Mouse (Mus musculus): ENCODE measurements at regions not wholly inside any gene's neighbourhood (a gene's known extent, or its start where the extent isn't known, plus 50 kb on each side); places are given as distances from the start of the nearest gene placed in this dataset.

- DNase-seq (ENCODE audit: low spot score in 2 of 2), result no peak
Observed at GRCm38 (mm10) chr10:67339371-67339929, 54.3 kb upstream of the Nrbf2 start.

GRCm38 (mm10) chr10:67344722-67345121 lies 59.6 kb upstream of the Nrbf2 start:
- no peak for DNase-seq (ENCODE audit: low spot score in 2 of 2)

GRCm38 (mm10) chr10:67350956-67351355 lies 65.9 kb upstream of the Nrbf2 start:
- no peak for DNase-seq (ENCODE audit: low spot score in 2 of 2)

- peak; percentile 19 to 64 for DNase-seq (ENCODE audit: low spot score in 2 of 2)
Observed at GRCm38 (mm10) chr10:67360793-67361192, 75.7 kb upstream of the Nrbf2 start.

DNA sequence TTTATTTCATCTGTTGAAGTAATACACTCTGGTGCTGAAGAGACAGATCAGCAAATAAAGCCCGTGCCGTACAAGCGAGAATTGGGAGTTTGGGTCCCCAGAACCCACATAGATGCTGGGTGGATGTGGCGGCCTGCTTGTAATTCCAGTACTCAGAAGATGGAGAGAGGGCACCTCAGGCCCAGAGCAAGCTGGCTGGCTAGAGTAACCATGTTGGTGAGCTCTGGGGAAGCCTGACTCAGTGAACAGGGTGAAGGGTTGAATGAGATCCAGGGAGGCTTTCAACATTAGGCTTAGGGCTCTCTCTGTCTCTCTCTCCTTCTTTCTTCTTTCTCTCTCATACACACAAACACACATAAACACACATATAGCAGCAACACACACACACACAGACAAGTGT lies 76.2 kb upstream of the Nrbf2 start:
- no peak for DNase-seq (ENCODE audit: low spot score in 2 of 2)

- DNase-seq (ENCODE audit: low spot score in 2 of 2), result no peak
Observed at GRCm38 (mm10) chr10:67364595-67364994, 79.5 kb upstream of the Nrbf2 start.

- DNase-seq (ENCODE audit: low spot score in 2 of 2), result no peak
Observed at GRCm38 (mm10) chr10:67365158-67365557, 80.1 kb upstream of the Nrbf2 start.

DNA sequence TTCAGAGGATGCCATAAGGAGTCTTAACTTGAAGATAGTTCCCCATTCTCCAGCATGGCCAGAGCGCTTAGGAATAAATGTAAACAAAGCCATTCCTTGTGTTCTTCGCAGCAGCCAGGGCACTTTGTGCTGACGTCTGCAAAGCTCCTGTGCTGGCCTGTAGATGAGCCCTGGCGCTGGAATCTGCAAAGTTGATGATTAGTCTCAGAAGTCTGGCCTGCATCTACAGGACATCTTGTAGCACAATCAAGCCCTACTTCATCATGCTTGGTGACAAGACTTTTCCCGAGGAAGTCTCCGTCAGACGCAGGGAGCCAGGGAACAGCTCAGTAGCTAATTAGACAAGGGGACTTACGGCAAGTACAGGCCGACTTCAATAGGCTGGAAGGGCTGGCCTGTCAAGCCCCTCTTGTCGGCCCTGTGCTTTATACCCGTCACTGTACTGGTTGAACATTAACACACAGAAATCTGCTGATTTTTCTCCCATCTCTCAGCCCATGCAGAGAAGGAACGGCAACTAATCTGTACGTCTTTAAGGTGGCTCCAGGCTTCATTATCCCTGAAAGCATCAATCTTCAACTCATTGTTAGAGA lies 87.6 kb upstream of the Nrbf2 start:
- no peak for DNase-seq (ENCODE audit: low spot score in 2 of 2)

DNA sequence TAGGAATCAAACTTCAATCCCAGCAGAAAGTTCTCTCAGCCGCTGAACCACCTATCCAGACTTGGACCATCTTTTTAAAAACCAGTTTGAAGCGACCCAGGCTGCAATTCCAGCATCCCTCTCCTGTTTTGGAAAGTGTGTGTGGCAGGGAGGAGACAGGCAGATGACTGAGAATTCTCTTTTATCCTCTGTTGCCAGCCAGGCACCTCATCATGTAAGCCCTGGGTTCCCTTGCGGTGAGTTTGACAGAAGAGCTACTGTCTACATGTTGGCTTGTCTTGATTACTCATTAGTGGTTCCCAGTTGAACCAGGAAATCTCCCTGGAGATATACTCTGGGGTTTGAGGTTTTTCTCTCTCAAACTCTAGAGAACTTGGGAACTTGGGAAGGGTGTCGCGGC lies 91.5 kb upstream of the Nrbf2 start:
- DNase-seq (ENCODE audit: low spot score in 2 of 2), result no peak

- no peak for DNase-seq (ENCODE audit: low spot score in 2 of 2)
Observed at GRCm38 (mm10) chr10:67377643-67378223, 92.6 kb upstream of the Nrbf2 start.

DNA sequence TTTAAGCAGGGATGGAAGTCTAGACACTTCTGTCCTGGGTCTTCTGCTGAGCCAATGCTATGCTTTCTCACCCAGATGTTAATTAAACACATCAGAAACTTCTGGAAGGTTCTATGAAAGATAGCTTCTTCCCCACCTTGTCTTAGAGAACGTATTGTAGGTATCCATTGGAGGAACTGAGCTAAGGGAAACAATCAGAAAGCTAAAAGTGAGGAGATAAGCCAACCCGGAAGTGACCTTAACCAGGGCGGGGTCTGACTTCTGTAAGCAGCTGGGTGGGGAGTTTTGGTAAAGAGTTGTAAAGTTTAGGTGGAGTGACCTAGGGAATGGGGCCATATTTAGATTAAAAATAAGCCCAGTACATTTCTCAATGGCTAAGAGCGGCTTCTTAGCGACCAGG lies 95.1 kb upstream of the Nrbf2 start:
- no peak for DNase-seq (ENCODE audit: low spot score in 2 of 2)

DNA sequence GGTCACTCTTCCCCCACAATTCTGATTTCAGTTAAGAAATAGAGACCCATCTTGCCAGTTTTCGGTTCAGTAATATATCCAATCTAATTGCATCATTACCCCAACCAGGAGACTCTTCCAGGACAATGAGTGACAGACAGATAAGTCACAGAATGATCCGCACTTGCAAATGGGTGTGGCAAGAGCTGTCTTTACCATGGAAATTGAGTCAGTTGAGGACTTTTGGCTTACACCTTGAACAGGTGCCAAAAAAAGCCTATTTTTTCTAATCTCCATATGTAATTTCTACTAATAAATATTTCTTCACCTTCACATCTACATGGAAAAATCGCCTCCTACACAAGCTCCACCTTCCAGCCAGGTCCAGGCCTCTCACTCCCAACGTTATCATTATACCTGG lies 98.2 kb upstream of the Nrbf2 start:
- no peak for DNase-seq (ENCODE audit: low spot score in 2 of 2)

GRCm38 (mm10) chr10:67383802-67384567 lies 98.9 kb upstream of the Nrbf2 start:
- no peak for DNase-seq (ENCODE audit: low spot score in 2 of 2)

GRCm38 (mm10) chr10:67384568-67384958 lies 99.5 kb upstream of the Nrbf2 start:
- no peak for DNase-seq (ENCODE audit: low spot score in 2 of 2)

DNA sequence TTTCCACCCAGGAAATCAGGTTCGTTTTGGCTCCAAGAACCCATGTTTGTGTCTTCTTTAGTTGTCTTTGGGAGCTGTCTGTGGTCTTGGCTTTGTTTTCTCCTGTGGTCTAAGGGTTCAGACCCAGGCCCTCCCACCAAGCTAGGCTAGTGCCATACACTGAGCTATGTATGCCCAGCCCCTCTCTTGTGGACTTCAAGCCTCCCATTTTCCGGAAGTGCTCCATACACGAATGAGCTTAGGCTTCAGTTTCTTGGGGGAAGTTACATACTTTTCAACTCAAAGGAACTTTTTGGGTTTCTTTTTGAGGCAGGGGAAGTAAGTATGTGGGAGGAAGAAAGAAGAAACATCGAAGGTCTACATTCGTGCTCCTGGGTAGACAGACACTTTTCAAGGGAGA lies 100.9 kb upstream of the Nrbf2 start:
- DNase-seq (ENCODE audit: low spot score in 2 of 2), result no peak

- no peak for DNase-seq (ENCODE audit: low spot score in 2 of 2)
Observed at GRCm38 (mm10) chr10:67388755-67389154, 103.7 kb upstream of the Nrbf2 start.

- DNase-seq (ENCODE audit: low spot score in 2 of 2), result no peak
Observed at GRCm38 (mm10) chr10:67400434-67400833, 115.3 kb upstream of the Nrbf2 start.

- DNase-seq (ENCODE audit: low spot score in 2 of 2), result no peak
Observed at GRCm38 (mm10) chr10:67401409-67401808, 116.3 kb upstream of the Nrbf2 start.

DNA sequence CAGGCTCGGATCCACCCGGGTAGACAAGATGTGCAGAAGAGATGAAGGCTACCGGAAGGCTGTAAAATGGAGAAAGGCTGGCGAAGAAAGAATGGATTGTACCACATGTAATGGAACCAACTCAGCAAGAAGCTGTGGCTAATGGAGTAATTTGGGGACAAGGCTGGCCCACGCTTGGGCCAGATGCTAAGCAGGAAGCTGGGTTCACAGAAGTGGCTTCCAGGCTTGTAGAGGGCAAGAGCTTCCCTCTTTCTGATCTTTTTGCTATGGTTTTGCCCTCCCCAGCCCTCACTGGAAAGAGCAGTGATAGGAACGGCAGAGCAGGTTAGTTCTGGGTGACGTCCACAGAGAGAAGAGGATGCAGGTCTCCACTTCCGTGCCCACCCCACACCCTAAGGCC lies 117.7 kb upstream of the Egr2 start:
- no peak for DNase-seq (ENCODE audit: low spot score in 2 of 2)

DNA sequence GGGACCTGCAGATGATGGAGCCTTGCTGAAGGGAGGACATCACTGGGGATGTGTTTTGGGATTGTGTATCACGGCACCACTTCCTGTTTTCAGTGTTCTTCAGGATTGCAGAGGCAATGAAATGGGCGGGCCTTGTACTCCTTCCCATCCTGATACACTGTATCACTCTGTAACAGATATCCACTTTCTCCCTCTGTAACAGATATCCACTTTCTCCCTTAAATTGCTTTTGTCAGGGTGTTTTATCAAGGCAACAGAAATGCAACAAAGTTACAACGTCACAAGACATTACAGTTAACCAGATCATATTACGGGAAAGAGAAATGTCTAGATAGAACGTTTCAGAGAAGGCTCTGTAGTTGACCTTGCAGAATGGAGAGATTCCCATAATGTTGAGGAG lies 114.5 kb upstream of the Egr2 start:
- no peak for DNase-seq (ENCODE audit: low spot score in 2 of 2)

- no peak for DNase-seq (ENCODE audit: low spot score in 2 of 2)
Observed at GRCm38 (mm10) chr10:67425407-67425806, 109.9 kb upstream of the Egr2 start.

DNA sequence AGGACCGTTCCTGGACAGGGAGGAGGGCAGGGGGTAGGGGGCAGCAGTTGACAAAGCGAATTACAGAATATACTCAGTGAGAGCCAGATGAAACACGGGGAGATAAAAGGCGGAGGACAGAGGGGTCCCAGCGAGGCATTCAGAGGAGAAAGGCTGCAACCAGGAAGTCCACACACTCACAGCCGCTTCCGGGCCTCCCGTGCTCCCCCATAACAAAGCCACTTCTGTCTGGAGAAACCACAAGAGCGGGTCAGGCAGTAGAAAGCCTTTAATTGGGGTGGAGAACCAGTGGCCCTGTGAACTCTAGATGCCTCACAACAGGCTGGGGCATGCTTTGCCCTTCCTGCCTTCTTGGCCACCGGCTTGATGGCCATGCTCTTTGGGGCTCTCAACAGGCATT lies 108.1 kb upstream of the Egr2 start:
- no peak for DNase-seq (ENCODE audit: low spot score in 2 of 2)

DNA sequence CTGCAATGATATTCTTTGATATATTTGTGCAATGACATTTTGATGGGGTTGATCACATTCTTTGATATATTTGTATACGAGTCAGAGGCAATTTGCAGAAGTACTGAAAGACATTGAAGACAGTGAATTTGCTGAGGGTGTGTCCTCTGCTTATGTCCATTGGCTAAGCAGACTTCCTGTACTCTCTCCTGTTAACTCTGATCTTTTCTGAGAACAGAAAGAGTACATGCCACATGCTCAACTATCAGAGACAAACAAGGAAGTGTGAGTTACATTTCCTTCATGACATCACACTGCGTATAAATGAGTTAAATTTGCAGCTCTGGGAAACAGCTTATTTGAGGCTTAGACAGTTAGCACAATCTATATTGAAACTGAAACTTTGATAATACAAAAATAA lies 104.5 kb upstream of the Egr2 start:
- DNase-seq (ENCODE audit: low spot score in 2 of 2), result no peak
